Mouse (Mus musculus) c-Kit-positive CD71-positive TER-119-positive erythroid progenitor cells, embryonic 14.5 days (primary cell): ENCODE data around the gene Gm49361.
"Not testable (repeated sequence)": the region's sequence is repeated elsewhere in the genome, so short reads cannot be mapped to it uniquely, and the experiment has no call there.

ENCODE experiments used
- DNase-seq: peaks from one replicate; pipeline ENCODE4 v3.0.0-alpha.2; 2013; ENCODE audit warnings: low spot score

Gene Gm49361

DNA sequence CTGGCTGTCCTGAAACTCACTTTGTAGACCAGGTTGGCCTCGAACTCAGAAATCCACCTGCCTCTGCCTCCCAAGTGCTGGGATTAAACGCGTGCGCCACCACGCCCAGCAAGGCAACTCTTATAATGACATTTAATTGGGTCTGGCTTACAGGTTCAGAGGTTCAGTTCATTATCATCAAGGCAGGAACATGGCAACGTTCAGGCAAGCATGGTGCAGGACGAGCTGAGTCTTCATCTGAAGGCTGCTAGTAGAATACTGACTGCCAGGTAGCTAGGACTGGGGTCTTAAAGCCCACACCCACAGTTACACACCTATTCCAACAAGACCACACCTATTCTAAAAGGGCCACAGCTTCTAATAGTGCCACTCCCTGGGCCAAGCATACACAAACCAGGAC is 57.8 kb downstream of the Gm49361 start:
- not testable (repeated sequence) for DNase-seq

DNA sequence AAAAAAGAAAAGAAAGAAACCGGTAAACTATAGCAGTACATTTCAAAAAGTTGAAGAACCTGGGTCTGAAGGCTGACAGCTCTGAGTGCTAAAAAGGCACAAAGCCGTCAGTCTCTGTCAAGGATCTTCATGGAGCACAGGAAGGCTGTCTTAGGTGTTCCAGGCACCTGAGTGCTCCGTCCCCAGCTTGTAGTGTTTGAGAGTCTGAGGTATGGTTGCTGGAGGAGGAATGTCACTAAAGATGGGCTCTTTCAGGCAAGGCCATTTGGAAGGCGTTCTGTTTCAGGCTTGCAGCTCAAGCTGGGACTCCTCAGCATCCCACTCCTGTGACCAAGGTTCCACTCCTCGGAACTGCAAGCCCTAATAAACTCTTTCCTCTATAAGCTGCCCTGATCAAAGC is 58.5 kb downstream of the Gm49361 start:
- no peak for DNase-seq

DNA sequence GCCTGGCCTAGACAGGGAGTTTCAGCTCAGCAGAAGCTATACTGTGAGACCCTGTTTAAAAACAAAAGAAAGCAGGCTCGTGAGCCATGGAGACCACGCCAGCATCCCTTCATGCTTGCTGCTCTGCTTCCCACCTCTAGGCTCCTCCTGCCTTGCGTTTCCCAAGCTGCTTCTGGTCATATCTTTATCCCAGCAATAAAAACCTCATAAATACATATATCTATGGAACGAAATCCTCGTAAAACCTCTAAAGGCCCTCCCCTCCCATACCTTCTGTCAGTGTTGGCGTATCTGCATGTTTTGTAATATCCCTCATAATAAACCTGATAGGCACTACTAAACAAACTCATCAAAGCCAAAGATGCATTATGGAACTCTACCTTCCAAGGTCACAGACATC is 59.3 kb downstream of the Gm49361 start:
- no peak for DNase-seq

DNA sequence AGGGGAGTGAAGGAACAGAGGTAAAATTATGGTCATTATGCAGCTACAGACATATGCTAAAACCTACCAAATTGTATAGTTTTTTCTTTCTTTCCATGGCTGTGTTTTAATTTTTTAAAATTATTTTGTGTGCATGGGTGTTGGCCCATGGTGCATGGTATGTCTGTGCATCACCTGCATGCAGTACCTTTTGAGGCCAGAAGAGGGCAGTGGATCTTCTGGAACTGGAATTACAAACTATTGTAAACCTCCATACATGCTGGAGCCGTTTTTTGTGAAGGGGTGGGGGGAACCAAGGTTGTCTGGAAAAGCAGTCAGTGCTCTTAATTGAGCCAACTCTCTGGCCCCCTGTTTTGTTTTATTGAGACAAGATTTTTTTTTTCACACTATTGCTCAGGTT is 61.3 kb downstream of the Gm49361 start:
- peak; percentile 64 for DNase-seq

DNA sequence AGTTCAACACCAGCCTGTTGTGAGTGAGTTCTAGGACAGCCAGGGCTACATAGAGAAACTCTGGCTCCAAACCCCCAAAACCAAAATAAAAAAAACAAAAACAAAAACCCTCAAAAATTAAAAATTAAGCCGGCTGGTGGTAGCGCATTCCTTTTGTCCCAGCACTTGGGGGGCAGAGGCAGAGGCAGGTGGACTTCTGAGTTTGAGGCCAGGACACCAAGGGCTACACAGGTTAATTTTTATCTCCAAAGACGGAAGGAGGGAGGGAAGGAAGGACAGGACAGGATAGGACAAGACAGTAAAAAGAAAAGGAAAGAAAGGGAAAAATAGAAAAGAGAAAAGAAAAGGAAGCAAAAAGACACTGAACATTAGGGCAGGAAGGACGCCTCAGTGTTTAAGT is 63.2 kb downstream of the Gm49361 start:
- no peak for DNase-seq

DNA sequence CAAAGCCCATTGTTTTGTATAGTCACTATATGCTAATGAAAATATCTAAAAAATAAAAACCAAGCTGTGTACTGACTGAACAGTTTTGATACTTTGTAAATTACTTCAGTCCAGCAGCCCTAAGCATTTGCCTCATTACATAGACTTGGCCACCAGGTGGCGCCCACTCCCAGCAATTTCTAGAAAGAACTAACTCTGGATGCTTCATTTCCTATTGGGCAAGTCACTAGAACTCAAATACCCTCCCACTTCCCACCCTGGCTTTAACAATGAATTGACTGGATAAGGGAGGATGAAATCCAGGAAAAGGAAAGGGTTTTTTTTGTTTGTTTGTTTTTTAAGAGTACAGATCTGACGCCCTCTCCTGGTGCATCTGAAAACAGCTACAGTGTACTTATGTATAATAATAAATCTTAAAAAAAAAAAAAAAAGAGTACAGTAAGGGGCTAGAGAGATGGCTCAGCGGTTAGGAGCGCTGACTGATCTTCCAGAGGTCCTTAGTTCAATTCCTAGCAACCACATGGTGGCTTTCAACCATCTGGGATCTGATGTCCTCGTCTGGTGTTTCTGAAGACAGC is 65.9 kb downstream of the Gm49361 start:
- peak; percentile 77 for DNase-seq

DNA sequence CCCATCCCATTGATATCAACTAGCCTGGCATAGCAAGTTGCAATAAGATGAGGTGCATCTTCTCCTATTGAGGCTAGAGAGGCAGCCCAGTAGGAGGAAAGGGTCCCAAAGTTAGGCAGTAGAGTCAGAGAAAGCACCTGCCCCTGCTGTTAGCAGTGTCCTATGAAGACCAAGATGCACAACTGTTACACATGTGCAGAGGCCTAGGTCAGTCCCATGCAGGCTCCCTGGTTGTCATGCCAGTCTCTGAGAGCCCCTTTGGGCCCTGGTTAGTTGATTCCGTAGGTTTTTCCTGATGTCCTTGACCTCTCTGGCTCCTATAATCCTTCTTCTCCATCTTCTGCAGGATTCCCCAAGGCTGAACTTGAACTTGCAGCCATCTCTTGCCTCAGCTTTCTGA is 66.4 kb downstream of the Gm49361 start:
- no peak for DNase-seq

DNA sequence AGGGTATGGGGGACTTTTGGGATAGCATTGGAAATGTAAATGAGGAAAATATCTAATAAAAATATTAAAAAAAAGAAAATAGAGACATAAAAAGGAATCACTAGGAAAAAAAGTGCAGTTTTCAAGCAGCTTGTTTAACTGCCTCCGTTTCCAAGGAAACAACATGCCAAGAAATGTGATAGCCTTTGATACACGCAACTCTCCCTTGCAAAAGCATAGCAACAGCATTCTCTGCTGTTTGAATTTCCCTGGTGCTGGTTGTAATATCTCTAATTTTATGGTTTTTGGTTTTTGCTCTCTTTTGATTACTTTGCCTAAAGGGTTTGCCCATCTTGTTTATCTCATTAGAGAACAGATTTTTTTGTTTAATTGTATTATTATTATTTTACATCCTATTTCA is 70.4 kb downstream of the Gm49361 start:
- no peak for DNase-seq

DNA sequence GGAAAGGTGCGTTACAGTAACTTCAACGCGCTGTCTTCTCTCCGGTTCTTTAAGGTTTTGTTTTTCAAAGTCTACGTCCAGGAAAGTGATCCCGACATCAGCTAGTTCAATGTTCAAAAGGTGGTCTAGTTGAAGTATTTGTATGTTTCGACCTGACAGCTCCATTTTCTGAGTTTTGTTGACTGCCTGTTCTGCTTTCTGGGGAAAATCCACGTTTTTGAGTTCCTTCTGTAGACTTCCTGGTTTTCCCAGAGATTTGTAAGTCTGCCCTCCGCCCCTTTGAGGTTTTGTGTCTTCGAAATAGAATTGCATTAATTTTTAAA is 80.3 kb downstream of the Gm49361 start:
- no peak for DNase-seq

DNA sequence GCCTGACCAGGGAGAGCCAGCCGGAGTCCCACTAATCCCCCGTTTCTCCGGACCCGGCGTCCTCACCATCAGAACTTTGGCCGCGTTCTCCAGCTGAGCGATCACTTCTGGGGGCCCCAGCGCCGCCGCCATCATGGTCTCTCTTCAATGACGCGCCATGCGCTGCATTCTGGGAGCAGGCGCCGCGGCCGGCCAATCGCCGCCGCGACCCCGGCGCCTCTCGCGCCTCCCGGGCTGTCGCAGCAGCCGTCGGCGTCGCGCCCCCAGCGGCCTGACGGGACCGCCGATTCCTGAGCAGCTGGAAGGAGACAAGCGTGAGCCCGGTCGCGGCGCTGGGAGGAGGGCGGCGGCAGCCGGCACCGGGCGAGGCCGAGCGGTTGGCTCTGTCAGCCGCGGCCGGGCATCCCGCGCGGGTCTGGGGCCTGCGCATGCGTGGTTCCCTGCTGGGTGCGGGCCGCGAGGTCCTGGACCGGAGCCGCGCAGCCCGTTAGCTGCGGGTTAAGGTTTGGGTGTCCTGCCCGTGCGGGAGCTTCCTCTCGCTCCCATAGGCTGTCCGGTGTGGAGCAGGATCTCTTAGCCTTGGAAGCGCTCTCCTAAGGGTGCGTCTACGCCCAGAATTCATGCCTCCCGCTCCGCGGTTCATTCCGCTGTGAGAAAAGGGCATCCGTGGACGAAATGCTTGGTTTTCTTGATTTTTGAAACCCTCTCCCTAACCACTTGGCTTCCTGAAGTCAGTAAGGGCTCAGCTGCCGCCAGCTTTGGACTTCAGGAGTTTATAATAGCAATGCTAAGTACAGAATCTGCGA is 80.9 kb downstream of the Gm49361 start, which contains the start of gene Xpo4:
Gene Xpo4 (minus strand): TSS at position 609 of the 806 bp plus-strand sequence.
- DNase-seq = peak; percentile 76

DNA sequence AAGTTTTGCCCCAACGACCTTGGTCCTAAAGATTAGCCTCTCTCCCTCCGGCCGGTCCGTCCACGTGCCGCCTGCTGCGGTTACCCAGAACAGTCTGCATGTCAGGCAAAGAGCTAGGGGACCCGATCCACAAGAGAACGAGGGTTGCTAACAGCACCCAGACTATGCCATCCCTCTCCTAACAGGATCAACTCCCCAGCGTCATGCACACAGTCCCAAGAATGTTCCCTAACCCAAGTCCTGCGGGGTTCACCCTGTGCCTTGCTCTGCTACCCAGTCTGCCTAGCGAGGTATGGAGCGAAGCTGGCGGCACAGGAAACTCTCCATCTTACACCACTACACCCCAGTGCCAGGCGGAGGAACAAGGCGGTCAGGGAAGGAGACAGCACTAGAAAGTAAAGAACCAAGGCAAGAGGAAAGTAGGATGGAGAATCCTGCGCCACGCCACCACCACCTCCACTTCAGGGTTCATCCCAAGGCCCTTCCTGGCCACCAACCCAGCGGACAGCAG is 81.5 kb downstream of the Gm49361 start:
- DNase-seq = peak; percentile 59

DNA sequence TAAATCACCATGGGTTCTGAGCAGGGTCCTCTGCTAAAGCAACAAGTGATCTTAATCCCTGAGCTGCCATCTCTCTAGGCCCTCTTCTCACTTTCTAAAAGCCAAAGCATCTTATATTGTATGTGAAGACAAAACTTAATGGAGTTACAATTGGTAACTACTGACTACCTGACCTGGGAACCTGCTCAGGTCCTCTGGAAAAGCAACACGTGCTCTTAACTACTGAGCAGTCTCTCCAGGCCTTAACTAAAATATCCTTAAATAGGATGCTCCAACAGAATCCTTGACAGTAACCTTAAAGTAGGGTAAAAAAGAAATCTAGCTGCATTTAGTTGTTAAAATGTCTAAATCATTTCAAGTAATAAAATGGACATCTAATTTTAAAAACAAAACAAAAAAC is 82.3 kb downstream of the Gm49361 start:
- DNase-seq = no peak

DNA sequence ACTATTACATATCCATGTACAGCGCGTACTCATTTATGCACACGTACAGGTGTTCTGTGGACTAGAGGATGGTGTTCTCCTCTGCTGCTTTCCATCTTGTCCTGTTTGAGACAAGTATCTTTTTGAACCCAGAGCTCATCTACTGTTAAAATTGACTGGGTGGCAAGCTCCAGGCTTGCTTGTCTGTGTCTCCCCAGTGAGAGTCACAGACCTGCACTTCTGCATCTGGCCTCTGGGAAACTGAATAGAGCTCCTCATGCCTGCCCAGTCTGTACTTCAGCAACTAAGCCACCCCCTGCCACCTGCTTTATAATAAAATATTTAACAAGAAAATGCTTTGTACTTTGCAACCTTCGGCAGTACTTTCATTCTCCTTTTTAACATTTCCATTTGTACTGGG is 87.6 kb downstream of the Gm49361 start:
- no peak for DNase-seq

DNA sequence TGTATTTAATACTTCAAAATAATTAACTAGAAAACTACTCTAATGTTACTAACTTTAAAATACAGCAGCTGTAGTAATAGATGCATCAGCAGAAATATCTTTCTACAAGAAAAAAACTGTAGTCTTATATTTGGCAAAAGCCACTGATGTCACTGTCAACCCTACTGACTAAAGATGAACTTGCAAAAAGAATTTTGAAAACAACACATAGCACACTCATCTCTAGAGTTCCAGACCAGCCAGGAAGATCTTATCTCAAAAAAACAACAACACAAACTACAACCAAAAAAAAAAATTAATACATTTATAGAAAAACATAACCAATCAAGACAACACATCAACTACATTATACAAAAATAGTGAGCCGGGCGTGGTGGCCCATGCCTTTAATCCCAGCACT is 88.4 kb downstream of the Gm49361 start:
- DNase-seq = no peak

DNA sequence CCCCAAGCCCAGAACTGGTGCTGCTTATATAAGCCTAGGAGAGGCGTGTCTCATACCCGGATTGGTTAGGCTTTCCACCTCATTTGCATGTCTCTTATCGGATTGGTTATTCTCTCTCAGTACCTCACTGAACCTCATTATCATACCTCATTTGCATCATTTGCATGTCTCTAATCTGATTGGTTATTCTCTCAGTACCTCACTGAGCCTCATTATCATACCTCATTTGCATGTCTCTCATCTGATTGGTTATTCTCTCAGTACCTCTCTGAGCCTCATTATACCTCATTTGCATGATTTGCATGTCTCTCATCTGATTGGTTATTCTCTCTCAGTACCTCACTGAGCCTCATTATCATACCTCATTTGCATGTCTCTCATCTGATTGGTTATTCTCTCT is 89.4 kb downstream of the Gm49361 start:
- DNase-seq = peak; percentile 37

DNA sequence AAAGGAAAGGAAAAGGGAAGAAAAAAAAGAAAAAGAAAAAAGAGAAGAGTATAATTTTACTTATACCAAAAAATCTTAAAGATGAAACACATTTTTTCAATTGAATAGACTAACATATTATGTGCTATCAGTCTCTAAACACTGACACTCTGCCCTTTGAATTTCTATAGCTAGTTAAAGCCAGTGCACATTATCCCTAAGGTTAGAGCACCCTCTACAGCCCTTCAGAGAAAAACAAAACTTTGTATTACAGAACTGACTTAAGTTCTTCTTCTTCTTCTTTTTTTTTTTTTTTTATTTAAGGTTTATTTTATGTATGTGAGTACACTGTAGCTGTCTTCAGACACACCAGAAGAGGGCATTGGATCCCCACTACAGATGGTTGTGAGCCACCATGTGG is 96.4 kb downstream of the Gm49361 start:
- no peak for DNase-seq

DNA sequence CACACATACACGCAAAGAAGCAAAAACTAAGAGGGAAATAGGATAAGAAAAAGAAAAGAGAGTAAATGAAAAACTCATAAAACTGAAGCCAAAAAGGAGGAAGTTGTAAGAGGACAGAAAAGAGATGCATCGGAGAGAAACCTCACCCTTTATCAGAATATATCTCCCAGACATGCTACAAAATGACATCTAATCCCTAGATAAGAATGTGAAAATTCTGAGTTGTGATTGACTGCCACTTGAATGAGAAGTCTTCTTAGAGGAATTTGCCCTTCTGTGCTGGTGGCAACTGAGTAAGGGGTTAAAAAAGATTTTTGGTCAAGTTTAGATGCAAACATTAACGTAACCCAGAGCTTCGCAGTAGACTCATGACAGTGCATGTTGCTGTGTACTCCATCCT is 99.7 kb downstream of the Gm49361 start:
- DNase-seq = no peak

DNA sequence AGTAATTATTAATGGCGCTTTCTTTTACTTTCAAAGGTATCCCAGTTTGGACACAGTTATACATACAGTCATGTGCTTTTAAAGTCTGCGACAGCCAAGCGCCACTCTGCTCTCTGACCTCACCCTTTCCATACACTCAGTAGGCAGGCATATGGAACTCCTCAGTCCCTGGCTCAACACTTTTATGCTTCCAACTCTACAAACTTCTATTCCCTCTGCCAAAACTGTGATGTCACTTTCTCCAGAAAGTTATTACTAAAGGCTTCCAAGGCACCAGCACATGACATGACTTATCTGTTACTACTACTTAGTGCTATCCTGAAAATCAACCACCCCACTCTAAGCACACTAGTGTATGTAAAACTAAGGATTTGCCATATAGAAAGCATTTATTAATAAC is 106.8 kb downstream of the Gm49361 start:
- DNase-seq = no peak

DNA sequence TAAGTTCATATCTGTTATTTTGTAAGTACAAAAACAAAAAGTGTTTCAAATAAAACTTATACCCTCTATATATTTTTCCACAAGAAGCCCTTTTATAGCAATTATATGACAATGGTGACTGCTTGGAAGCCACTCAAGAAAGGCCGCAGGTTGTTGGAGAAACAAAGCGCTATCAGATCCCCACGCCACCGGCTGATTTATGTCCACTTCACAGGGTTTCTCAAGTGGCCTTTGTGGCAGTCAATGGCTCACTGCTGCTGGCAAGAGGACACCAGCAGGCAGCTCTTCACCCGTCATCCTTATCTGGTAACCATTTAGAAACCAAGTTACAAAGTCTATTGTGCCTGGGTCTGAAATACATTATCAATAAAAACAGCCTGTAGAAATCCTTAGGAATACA is 111.8 kb downstream of the Gm49361 start:
- no peak for DNase-seq

DNA sequence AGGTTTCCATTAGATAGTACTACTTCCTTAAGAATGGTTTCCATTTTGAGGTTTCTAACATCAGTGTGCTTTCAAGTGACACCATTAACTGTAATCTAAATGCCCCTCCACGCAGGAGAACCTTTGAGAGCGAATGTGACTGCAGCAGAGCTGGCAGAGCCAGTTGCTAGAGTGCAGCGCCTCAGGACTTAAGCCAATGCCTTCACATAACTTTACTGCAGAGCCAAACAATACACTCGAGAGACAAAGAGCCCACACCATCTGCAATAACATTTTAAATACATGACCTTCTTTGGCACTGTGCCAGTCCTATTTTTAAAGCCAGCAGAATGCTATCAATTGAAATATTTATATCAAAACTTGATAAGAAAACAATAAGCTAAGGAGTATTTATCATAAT is 116.3 kb downstream of the Gm49361 start:
- no peak for DNase-seq

DNA sequence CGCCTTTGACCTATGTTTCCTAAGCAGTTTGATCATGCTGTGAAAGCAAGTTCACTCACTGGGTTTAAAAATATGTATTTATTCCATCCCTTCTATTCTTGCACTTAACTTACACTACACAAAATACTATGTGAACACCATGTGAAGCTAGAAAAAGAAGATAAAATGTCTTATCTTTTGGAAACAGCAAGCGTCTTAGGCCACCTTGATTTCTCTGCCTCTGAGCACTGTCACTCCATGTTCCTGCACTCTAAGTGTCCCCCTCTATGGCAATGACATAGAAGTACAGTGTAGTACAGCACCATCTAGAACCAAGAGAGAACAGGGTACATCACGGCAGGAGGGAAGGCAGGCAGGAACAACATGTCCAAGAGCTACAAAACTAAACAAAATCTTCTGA is 123.0 kb downstream of the Gm49361 start:
- peak; percentile 44 for DNase-seq

DNA sequence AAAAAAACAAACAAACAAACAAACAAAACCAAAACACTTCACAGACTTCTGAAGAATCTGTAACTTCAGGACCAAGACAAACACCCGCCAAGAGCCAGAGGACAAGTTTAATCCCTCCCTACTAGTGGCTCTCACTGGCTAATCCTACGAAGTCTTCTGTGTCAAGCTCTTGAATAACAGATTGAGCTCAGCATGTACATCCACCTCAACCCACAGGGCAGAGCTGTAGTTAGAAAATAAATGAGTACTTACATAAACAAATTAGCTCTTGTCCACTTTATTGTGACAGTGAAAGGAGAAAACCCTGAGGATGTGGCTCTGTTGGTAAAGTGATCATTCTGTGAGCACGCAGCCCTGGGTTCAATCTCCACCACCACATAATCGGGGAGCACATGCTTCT is 124.2 kb downstream of the Gm49361 start:
- no peak for DNase-seq

DNA sequence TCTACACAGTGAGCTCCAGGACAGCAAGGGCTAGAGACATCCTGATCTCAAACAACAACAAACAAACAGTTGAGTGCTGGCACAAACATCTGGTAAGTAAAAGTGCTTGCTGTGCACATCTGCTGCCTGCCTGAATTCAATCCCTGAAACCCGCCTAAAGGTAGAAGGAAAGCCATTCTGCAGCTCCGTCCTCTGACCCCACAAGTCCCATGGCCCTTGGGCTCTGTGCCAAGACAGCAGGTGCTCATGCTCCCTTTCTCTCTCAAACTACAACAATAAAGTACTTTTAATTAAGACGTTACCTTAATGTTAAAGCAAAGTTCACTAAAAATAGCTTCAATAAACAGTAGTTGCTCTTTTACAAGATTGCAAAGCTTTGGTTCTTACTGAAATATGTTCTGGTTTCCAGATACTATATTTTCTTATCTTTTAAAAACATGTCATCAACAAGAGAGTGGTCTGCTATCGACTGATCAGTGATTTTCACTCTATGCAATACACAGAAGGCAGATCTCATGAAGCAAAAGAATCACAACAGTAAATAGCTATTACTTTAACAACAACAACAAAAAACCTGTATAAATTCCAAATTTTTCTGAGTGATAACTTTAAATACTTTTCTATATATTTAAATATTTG is 125.2 kb downstream of the Gm49361 start:
- no peak for DNase-seq
